Mouse (Mus musculus) liver, embryonic 14.5 days (tissue): ENCODE measurements at regions not wholly inside any gene's neighbourhood (a gene's known extent, or its start where the extent isn't known, plus 50 kb on each side); places are given as distances from the start of the nearest gene placed in this dataset.

Source experiments
- ATAC-seq: fragments of 200-750 bp; cut with Nextera tagmentation; 2 replicates; pipeline ENCODE4 v1.8.0; 2017; ENCODE audit warnings: moderate number of reproducible peaks, mild to moderate bottlenecking, moderate library complexity; ENCODE audit not compliant: insufficient read depth
- DNase-seq, 3 experiments: peaks; one replicate each; pipeline ENCODE4 v3.0.0-alpha.2; 2012 to 2013; ENCODE audit warnings: low read depth in 3 of 3, low spot score in 3 of 3
- H3K27ac ChIP-seq: fragments of 300-500 bp; sonication (generic); 2 replicates; pipeline ENCODE4 v1.5.1; 2014; ENCODE audit warnings: moderate library complexity, mild to moderate bottlenecking, control low read depth, inconsistent platforms
- H3K27me3 ChIP-seq: fragments of 300-500 bp; sonication (generic); 2 replicates; pipeline ENCODE4 v1.6.1; 2014; ENCODE audit warnings: mild to moderate bottlenecking, low read length, moderate library complexity; ENCODE audit not compliant: control insufficient read depth, insufficient read depth
- H3K36me3 ChIP-seq: fragments of 300-500 bp; sonication (generic); replicated peaks from 2 replicates; pipeline ENCODE4 v1.6.1; 2014; ENCODE audit warnings: low read depth; ENCODE audit not compliant: control insufficient read depth, insufficient read depth
- H3K4me1 ChIP-seq, 2 experiments: fragments of 200-500 bp in 1 of 2; fragments of 300-500 bp in 1 of 2; sonication (generic) in 1 of 2; replicated peaks; 2 replicates each; pipeline ENCODE4 v1.6.1; 2012 to 2014; ENCODE audit warnings: antibody characterized with exemption in 1 of 2, inconsistent platforms in 1 of 2, low read length in 1 of 2; ENCODE audit not compliant: control insufficient read depth in 2 of 2, insufficient read depth in 2 of 2
- H3K4me2 ChIP-seq: fragments of 300-500 bp; sonication (generic); 2 replicates; pipeline ENCODE4 v1.6.1; 2014; ENCODE audit warnings: low read depth, mild to moderate bottlenecking, control low read depth, moderate library complexity
- H3K4me3 ChIP-seq, 2 experiments: fragments of 200-500 bp in 1 of 2; fragments of 300-500 bp in 1 of 2; sonication (generic) in 1 of 2; 2 replicates each; pipeline ENCODE4 v1.5.1; 2012 to 2014; ENCODE audit warnings: low read depth in 2 of 2, low read length in 2 of 2, mild to moderate bottlenecking in 2 of 2, control low read depth in 1 of 2, inconsistent platforms in 1 of 2, moderate library complexity in 1 of 2; ENCODE audit not compliant: insufficient read depth in 1 of 2
- H3K9ac ChIP-seq: fragments of 300-500 bp; sonication (generic); replicated peaks from 2 replicates; pipeline ENCODE4 v1.6.1; 2014; ENCODE audit warnings: mild to moderate bottlenecking, control low read depth, moderate library complexity
- H3K9me3 ChIP-seq: fragments of 300-500 bp; sonication (generic); 2 replicates; pipeline ENCODE4 v1.6.1; 2016; ENCODE audit warnings: low read length, mixed read lengths; ENCODE audit not compliant: control insufficient read depth
- CTCF ChIP-seq: IDR thresholded peaks from 2 replicates; pipeline ENCODE4 v1.5.1; 2016; ENCODE audit warnings: antibody characterized with exemption, low read depth, control low read depth
- EP300 ChIP-seq: IDR thresholded peaks from 2 replicates; pipeline ENCODE4 v1.6.1; 2016; ENCODE audit warnings: antibody characterized with exemption, low read depth
- WGBS: fragments of 180-500 bp; shearing (Covaris S2); extraction: QIAGEN DNeasy Blood & Tissue Kit; methylation state at CpG from one replicate; pipeline ENCODE4 v1.1.7; 2014; ENCODE audit not compliant: insufficient replicate concordance; 5-methylcytosine and 5-hydroxymethylcytosine counted together

GRCm38 (mm10) chr11:24333111-24333510 is 255.3 kb downstream of the Bcl11a start:
- H3K4me3 ChIP-seq = no peak overlapping the region
- no peaks in the 10 kb centered on the region for H3K9me3 ChIP-seq
- H3K36me3 ChIP-seq = no peaks in the 10 kb centered on the region
- H3K9ac ChIP-seq = no peak overlapping the region
- no peak overlapping the region for H3K27ac ChIP-seq
- no peaks in the 10 kb centered on the region for H3K4me1 ChIP-seq
- no peak for ATAC-seq
- 58% methylated on average over 6 of the region's 6 CpGs for WGBS
- DNase-seq = no peak
- no peak for TF ChIP-seq EP300
- no peak for TF ChIP-seq CTCF
- no peaks in the 10 kb centered on the region for H3K27me3 ChIP-seq
- H3K4me2 ChIP-seq = no peak overlapping the region

DNA sequence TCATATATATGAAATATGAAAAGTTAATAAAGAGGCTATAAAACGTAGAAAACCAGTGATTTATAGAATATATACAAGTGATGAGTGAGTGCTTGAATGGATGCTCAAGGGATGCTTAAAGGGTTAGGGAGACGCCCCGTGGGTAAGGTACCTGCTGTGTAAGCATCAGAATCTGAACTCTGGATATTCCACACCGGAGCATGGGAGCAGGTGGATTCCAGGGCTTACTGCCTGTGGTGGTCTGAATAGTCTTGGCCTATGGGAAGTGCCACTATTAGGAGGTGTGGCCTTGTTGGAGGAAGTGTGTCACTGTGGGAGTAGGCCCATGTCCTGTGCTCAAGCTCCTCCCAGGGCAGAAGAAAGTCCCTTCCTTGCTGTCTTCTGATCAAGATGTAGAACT is 257.4 kb downstream of the Bcl11a start:
- Histone ChIP-seq H3K9me3 (no peaks in the 10 kb centered on the region), H3K27ac (no peak overlapping the region), H3K4me2 (no peak overlapping the region), H3K4me1 (no peaks in the 10 kb centered on the region), H3K36me3 (no peaks in the 10 kb centered on the region), H3K4me3 (no peak overlapping the region), H3K9ac (no peak overlapping the region), H3K27me3 (no peaks in the 10 kb centered on the region)
- DNase-seq (no peak), ATAC-seq (no peak)
- 66% methylated on average over 4 of the region's 4 CpGs for WGBS
- TF ChIP-seq CTCF = no peak
- TF ChIP-seq EP300 = no peak

DNA sequence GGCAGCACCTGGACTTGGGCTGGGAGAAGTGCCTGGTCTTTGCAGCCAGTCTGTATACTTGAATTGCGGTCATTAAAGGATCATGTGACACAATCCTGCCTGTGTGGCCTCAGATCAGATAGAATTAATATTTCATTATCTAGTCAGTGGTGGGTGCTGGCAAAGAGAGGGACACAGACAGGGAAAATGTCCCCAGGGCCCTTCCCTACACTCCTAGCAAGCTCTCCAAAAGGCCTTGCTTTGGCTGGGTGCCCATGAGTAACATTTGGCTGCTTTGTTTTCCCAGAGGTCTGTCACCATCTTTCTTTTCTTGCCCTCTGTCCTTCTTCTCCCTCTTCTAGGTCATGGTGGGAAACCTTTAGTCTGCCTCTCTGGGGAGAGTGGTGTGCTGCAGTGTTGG is 260.3 kb downstream of the Bcl11a start:
- no peak overlapping the region for H3K9ac ChIP-seq
- TF ChIP-seq EP300 = no peak
- TF ChIP-seq CTCF = no peak
- no peaks in the 10 kb centered on the region; a peak in 1 of 4 replicates for H3K4me1 ChIP-seq
- H3K9me3 ChIP-seq = no peaks in the 10 kb centered on the region
- H3K36me3 ChIP-seq = no peaks in the 10 kb centered on the region
- no peak overlapping the region for H3K27ac ChIP-seq
- no peak overlapping the region for H3K4me2 ChIP-seq
- H3K27me3 ChIP-seq = no peaks in the 10 kb centered on the region
- 90% methylated on average over 1 of the region's 1 CpGs for WGBS
- no peak overlapping the region for H3K4me3 ChIP-seq
- no peak for DNase-seq
- no peak for ATAC-seq

DNA sequence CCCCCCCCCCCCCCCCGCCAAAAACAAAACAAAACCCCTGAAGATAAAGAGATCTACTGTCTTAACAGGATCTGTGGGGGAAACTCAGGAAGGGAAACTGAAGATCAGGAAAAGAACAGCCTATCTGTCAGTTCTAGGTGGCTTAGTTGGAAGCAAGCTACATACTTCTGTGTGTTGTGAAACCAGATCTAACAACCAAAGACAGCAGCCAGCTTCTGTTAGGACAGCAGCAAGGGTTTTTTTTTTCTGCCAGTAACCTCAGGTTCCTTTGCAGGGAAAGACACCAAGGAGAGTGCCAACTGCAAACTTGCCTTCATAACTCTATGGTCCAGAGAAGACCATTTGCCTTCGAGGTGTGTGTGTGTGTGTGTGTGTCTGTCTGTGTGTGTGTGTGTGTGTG is 261.2 kb downstream of the Bcl11a start:
- H3K36me3 ChIP-seq = no peaks in the 10 kb centered on the region
- WGBS = 25% methylated on average over 2 of the region's 2 CpGs
- H3K4me2 ChIP-seq = no peak overlapping the region
- H3K4me3 ChIP-seq = no peak overlapping the region
- no peak for TF ChIP-seq EP300
- TF ChIP-seq CTCF = no peak
- no peak overlapping the region for H3K27ac ChIP-seq
- DNase-seq = no peak
- ATAC-seq = no peak
- H3K9me3 ChIP-seq = no peaks in the 10 kb centered on the region
- H3K27me3 ChIP-seq = no peaks in the 10 kb centered on the region
- H3K9ac ChIP-seq = no peak overlapping the region
- no peaks in the 10 kb centered on the region; a peak in 1 of 4 replicates for H3K4me1 ChIP-seq

DNA sequence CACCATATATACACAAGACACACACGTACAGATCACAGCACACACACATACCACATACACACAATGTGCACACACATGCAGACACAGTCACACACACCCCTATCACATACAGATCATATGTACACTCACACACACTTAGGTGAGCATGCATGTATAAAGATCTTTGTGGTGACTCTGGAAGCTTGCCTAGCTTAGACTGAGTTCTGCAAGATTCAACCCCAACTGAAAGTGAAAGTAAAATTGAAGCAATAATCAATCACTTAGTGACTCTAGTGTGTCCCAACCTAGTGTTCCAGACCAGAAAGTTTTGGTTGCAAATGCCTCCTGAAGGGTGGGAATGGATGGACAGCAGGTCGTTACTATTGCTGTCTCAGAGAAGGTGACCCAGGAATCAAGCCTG is 262.8 kb downstream of the Bcl11a start:
- TF ChIP-seq CTCF (no peak), EP300 (no peak)
- H3K4me1 ChIP-seq = no peaks in the 10 kb centered on the region; a peak in 1 of 4 replicates
- no peaks in the 10 kb centered on the region for H3K27me3 ChIP-seq
- H3K9me3 ChIP-seq = no peaks in the 10 kb centered on the region
- H3K27ac ChIP-seq = no peak overlapping the region
- 49% methylated on average over 2 of the region's 2 CpGs for WGBS
- DNase-seq (no peak), ATAC-seq (no peak)
- H3K4me2 ChIP-seq = no peak overlapping the region
- no peak overlapping the region for H3K9ac ChIP-seq
- H3K36me3 ChIP-seq = no peaks in the 10 kb centered on the region
- no peak overlapping the region for H3K4me3 ChIP-seq

GRCm38 (mm10) chr11:24341650-24342049 is 263.8 kb downstream of the Bcl11a start:
- H3K4me3 ChIP-seq = no peak overlapping the region
- 50% methylated on average over 3 of the region's 3 CpGs for WGBS
- no peaks in the 10 kb centered on the region; a peak in 1 of 4 replicates for H3K4me1 ChIP-seq
- DNase-seq = no peak
- no peaks in the 10 kb centered on the region for H3K36me3 ChIP-seq
- TF ChIP-seq EP300 = no peak
- ATAC-seq = no peak
- no peak overlapping the region for H3K9ac ChIP-seq
- H3K27me3 ChIP-seq = no peaks in the 10 kb centered on the region
- H3K9me3 ChIP-seq = no peaks in the 10 kb centered on the region
- H3K4me2 ChIP-seq = no peak overlapping the region
- no peak overlapping the region for H3K27ac ChIP-seq
